Mouse (Mus musculus): ENCODE measurements at regions not wholly inside any gene's neighbourhood (a gene's known extent, or its start where the extent isn't known, plus 50 kb on each side); places are given as distances from the start of the nearest gene placed in this dataset.

GRCm38 (mm10) chr9:113421121-113421520, 286.9 kb downstream of the Pdcd6ip start:
- Histone ChIP-seq H3K4me3 (ENCODE audit: inconsistent target) (no peak overlapping the region), H3K79me2 (ENCODE audit: inconsistent target) (no peaks in the 10 kb centered on the region), H3K36me3 (ENCODE audit: inconsistent target) (no peaks in the 10 kb centered on the region), H3K27ac (no peak overlapping the region)
- WGBS (ENCODE audit: missing documents), result 98% methylated on average over 7 of the region's 7 CpGs

- H3K79me2 ChIP-seq (ENCODE audit: inconsistent target), result no peaks in the 10 kb centered on the region
Observed at GRCm38 (mm10) chr9:113419801-113420200, 288.3 kb downstream of the Pdcd6ip start.

GRCm38 (mm10) chr9:113417106-113417505, 291.0 kb downstream of the Pdcd6ip start:
- Histone ChIP-seq H3K79me2 (ENCODE audit: inconsistent target) (no peaks in the 10 kb centered on the region), H3K36me3 (ENCODE audit: inconsistent target) (no peaks in the 10 kb centered on the region), H3K4me3 (ENCODE audit: inconsistent target) (no peak overlapping the region), H3K27ac (no peak overlapping the region)
- WGBS (ENCODE audit: missing documents), result 81% methylated on average over 3 of the region's 3 CpGs

More at GRCm38 (mm10) chr9:113419801-113420200, 288.3 kb downstream of the Pdcd6ip start:
- 86% methylated on average over 1 of the region's 1 CpGs for WGBS (ENCODE audit: missing documents)
- Histone ChIP-seq H3K4me3 (ENCODE audit: inconsistent target) (no peak overlapping the region), H3K36me3 (ENCODE audit: inconsistent target) (no peaks in the 10 kb centered on the region), H3K27ac (no peak overlapping the region)

GRCm38 (mm10) chr9:113415511-113415931, 292.5 kb downstream of the Pdcd6ip start:
- Histone ChIP-seq H3K27ac (no peak overlapping the region), H3K36me3 (ENCODE audit: inconsistent target) (no peaks in the 10 kb centered on the region), H3K79me2 (ENCODE audit: inconsistent target) (no peaks in the 10 kb centered on the region), H3K4me3 (ENCODE audit: inconsistent target) (no peak overlapping the region)
- 77% methylated on average over 5 of the region's 5 CpGs for WGBS (ENCODE audit: missing documents)

- Histone ChIP-seq H3K36me3 (ENCODE audit: inconsistent target) (no peaks in the 10 kb centered on the region), H3K79me2 (ENCODE audit: inconsistent target) (no peaks in the 10 kb centered on the region), H3K4me3 (ENCODE audit: inconsistent target) (no peak overlapping the region), H3K27ac (no peak overlapping the region)
- 63% methylated on average over 1 of the region's 1 CpGs for WGBS (ENCODE audit: missing documents)
Observed at GRCm38 (mm10) chr9:113414690-113415089, 293.4 kb downstream of the Pdcd6ip start.

- WGBS (ENCODE audit: missing documents), result 78% methylated on average over 3 of the region's 3 CpGs
- no peaks in the 10 kb centered on the region for H3K79me2 ChIP-seq (ENCODE audit: inconsistent target)
- H3K27ac ChIP-seq, result no peak overlapping the region
- no peaks in the 10 kb centered on the region for H3K36me3 ChIP-seq (ENCODE audit: inconsistent target)
- no peak overlapping the region for H3K4me3 ChIP-seq (ENCODE audit: inconsistent target)
Observed at GRCm38 (mm10) chr9:113413851-113414250, 294.2 kb downstream of the Pdcd6ip start.

- Histone ChIP-seq H3K79me2 (ENCODE audit: inconsistent target) (no peaks in the 10 kb centered on the region), H3K27ac (no peak overlapping the region), H3K4me3 (ENCODE audit: inconsistent target) (no peak overlapping the region), H3K36me3 (ENCODE audit: inconsistent target) (no peaks in the 10 kb centered on the region)
- 85% methylated on average over 3 of the region's 4 CpGs for WGBS (ENCODE audit: missing documents)
Observed at GRCm38 (mm10) chr9:113411638-113412037, 296.4 kb downstream of the Pdcd6ip start.

GRCm38 (mm10) chr9:113408521-113408920, 299.5 kb downstream of the Pdcd6ip start:
- Histone ChIP-seq H3K27ac (no peak overlapping the region), H3K79me2 (ENCODE audit: inconsistent target) (no peaks in the 10 kb centered on the region), H3K4me3 (ENCODE audit: inconsistent target) (no peak overlapping the region), H3K36me3 (ENCODE audit: inconsistent target) (no peaks in the 10 kb centered on the region)
- WGBS (ENCODE audit: missing documents), result 88% methylated on average over 4 of the region's 4 CpGs

GRCm38 (mm10) chr9:113394320-113394719, 313.7 kb downstream of the Pdcd6ip start:
- Histone ChIP-seq H3K79me2 (ENCODE audit: inconsistent target) (no peaks in the 10 kb centered on the region), H3K4me3 (ENCODE audit: inconsistent target) (no peak overlapping the region), H3K27ac (no peak overlapping the region), H3K36me3 (ENCODE audit: inconsistent target) (no peaks in the 10 kb centered on the region)
- whole genome bisulfite sequencing (ENCODE audit: missing documents), result 74% methylated on average over 3 of the region's 3 CpGs

GRCm38 (mm10) chr9:113387356-113387755, 320.7 kb downstream of the Pdcd6ip start:
- Histone ChIP-seq H3K79me2 (ENCODE audit: inconsistent target) (no peaks in the 10 kb centered on the region), H3K4me3 (ENCODE audit: inconsistent target) (no peak overlapping the region), H3K36me3 (ENCODE audit: inconsistent target) (no peaks in the 10 kb centered on the region), H3K27ac (no peak overlapping the region)
- 89% methylated on average over 9 of the region's 12 CpGs for WGBS (ENCODE audit: missing documents)

- no peak overlapping the region for H3K27ac ChIP-seq
- no peak overlapping the region for H3K4me3 ChIP-seq (ENCODE audit: inconsistent target)
- H3K36me3 ChIP-seq (ENCODE audit: inconsistent target), result no peaks in the 10 kb centered on the region
- WGBS (ENCODE audit: missing documents), result 53% methylated on average over 13 of the region's 13 CpGs
- no peaks in the 10 kb centered on the region for H3K79me2 ChIP-seq (ENCODE audit: inconsistent target)
Observed at GRCm38 (mm10) chr9:113381591-113382110, 326.4 kb downstream of the Pdcd6ip start.

GRCm38 (mm10) chr9:113380408-113381129, 327.5 kb downstream of the Pdcd6ip start:
- WGBS (ENCODE audit: missing documents), result 58% methylated on average over 17 of the region's 17 CpGs

GRCm38 (mm10) chr9:113378525-113378924, 329.5 kb downstream of the Pdcd6ip start:
- H3K4me3 ChIP-seq (ENCODE audit: inconsistent target), result no peak overlapping the region
- H3K36me3 ChIP-seq (ENCODE audit: inconsistent target), result no peaks in the 10 kb centered on the region
- 68% methylated on average over 2 of the region's 2 CpGs for WGBS (ENCODE audit: missing documents)
- H3K27ac ChIP-seq, result no peak overlapping the region
- no peaks in the 10 kb centered on the region for H3K79me2 ChIP-seq (ENCODE audit: inconsistent target)

More at GRCm38 (mm10) chr9:113380408-113381129, 327.5 kb downstream of the Pdcd6ip start:
- Histone ChIP-seq H3K27ac (no peak overlapping the region), H3K36me3 (ENCODE audit: inconsistent target) (no peaks in the 10 kb centered on the region), H3K79me2 (ENCODE audit: inconsistent target) (no peaks in the 10 kb centered on the region), H3K4me3 (ENCODE audit: inconsistent target) (no peak overlapping the region)

GRCm38 (mm10) chr9:113371718-113372306, 336.2 kb downstream of the Pdcd6ip start:
- 89% methylated on average over 7 of the region's 7 CpGs for WGBS (ENCODE audit: missing documents)
- no peak overlapping the region for H3K4me3 ChIP-seq (ENCODE audit: inconsistent target)
- no peaks in the 10 kb centered on the region for H3K79me2 ChIP-seq (ENCODE audit: inconsistent target)
- no peak overlapping the region for H3K27ac ChIP-seq
- H3K36me3 ChIP-seq (ENCODE audit: inconsistent target), result no peaks in the 10 kb centered on the region

- no peak overlapping the region for H3K4me3 ChIP-seq (ENCODE audit: inconsistent target)
- H3K27ac ChIP-seq, result no peak overlapping the region
- WGBS (ENCODE audit: missing documents), result 83% methylated on average over 5 of the region's 5 CpGs
- no peaks in the 10 kb centered on the region for H3K79me2 ChIP-seq (ENCODE audit: inconsistent target)
- no peaks in the 10 kb centered on the region for H3K36me3 ChIP-seq (ENCODE audit: inconsistent target)
Observed at GRCm38 (mm10) chr9:113347942-113348341, 360.1 kb downstream of the Pdcd6ip start.

Data from macrophage (primary cell).